Mouse (Mus musculus) retina, postnatal 1 day (tissue): ENCODE measurements around the gene Tle1.

ENCODE experiments used
- DNase-seq: peaks from one replicate; pipeline ENCODE4 v3.0.0-alpha.2; 2012

Tle1 gene

DNA sequence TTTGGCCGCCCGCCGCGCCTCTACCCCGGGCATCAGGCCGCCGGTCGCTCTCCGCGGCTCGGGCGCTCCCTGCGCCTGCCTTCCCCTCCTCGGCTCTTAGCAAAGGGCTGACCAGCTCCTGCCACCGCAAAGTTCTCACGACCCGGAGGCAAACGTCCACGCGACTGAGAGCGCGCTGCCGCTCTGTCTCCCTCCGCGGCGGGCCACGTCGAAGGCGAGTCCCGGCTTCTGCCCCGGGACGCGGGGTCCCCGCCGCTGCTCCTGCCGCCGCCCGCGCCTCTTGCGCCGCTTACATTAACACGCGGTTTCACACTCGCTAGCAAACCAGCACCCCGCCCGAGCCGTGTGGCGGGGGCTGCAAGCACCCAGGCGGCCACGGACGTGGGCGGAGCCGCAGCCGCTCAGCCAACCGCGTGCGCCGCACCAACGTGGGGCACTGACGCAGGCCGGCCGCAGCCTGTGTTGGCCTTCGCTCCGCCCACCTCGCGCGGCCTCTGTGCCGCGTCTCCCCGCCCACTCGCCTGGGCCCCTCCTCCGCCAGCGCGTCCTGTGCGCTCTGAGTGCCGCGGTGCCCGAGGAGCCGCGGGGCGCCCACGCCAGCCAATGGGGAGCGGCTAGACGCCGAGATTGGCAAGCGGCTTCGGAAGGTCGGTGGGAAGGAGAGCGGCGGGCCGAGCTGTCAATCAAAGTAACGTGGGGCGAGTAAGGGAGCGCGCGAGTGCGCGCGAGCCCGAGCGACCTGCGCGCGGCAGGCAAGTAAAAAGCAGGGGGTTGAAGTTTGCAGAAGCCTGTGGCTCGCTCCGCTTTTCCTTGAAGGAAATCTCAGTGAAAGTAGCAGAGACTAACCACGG, at the start of gene Tle1:
TSS of gene Tle1 (minus strand) at position 361 of the 851 bp plus-strand sequence.
- peak; percentile 100 for DNase-seq

DNA sequence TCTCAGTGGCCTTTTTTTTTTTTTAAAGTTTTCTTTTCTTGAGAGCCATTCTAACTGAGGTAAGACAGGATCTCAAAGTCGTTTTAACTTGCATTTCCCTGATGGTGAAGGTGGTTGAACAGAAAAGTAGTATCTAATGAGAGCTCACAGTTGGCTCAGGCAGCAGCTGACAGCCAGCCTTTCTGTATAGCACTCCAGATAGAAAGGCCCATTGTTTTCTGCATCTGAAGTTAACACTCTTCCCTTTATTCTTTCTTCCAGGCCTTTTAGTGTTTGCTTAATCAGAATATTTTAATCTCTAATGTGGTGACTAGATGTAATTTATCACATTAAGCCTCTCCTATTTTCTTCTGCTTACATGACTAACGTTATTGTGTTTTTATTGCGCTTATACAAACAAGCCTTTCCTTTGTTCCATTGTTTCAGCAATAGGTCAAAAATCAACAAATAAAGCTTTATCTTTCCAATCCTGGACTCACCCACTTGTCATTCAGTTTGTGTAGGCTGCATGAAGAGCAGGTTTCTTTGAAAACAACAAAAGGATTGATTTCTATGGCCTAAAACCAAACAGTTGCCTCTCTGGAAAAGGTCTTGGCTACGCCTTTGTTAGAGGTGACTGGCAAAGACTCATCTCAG, 33.0 kb upstream of the Tle1 start:
- peak; percentile 89 for DNase-seq

GRCm38 (mm10) chr4:72232206-72232605, 31.5 kb upstream of the Tle1 start:
- no peak for DNase-seq

- no peak for DNase-seq
Measured at GRCm38 (mm10) chr4:72230832-72231231, 30.1 kb upstream of the Tle1 start.

DNA sequence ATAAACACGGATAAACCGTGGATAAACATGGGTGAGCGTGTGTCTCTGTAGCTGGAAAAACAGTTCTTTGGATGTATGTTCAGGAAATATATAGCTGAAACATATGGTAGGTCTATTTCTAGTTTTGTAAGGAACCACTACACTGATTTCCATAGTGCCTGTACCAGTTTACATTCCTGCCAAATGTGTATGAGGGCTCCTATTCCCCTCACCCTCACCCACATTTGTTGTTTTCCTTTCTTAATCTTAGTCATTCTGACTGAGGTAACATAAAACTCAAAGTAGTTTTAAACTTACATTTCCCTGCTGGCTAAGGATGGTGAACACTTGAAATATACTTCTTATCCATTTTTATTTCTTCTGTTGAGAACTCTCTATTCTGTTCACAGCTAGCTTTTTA, 20.9 kb upstream of the Tle1 start:
- DNase-seq, result no peak

- DNase-seq, result peak; percentile 67
Measured at GRCm38 (mm10) chr4:72204420-72205045, 3.8 kb upstream of the Tle1 start.

DNA sequence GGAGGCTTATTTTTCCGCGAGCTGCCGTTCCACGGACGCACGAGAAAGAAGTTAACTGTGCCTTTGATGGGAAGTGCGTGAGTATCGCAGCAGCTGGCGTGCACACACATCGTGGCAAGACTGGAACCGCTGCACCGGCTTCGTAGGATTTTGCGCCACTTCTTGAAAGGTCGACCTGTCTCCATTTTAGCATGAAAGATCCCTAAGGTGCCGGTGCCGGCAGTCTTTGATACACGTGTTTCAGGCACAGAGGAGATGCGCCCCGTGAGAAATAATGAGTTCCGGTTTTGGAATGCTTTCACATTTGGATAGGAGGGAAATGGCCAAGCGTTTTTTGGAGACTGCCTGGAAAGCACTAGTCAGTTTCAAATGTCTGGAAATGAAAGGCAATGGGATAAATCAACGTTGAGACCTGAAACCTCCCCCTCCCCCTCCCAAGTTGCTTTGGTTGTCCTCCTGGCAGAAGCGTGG, 837 bp upstream of the Tle1 start:
- DNase-seq, result no peak

GRCm38 (mm10) chr4:72199571-72200558, 854 bp downstream of the Tle1 start:
- peak; percentile 70 for DNase-seq

DNA sequence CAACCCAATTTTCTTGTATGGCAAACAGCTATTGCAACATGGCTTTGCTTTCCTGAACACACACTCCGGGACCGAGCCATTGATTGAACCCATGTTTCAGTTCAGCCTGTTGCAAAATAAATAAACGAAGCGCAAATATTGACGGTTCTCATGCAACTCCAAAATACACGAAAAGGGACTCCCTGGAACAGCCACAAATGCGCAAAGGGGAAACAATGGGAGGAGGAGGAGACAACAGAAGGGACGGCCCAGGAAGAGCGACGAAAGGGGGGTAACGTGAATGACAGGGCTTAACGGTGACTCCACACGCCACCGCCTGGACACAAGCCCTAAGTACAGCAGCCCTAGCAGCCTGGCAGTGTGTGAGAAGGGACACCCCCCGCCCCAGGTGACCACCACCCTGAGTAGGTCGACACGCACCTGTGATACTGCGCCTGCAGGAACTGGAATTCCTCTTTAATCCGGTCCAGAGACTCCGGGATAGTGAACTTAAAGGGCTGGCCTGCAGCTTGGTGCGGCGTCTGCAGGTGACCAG, 1.8 kb downstream of the Tle1 start:
- DNase-seq, result peak; percentile 93

- DNase-seq, result peak; percentile 51
Measured at GRCm38 (mm10) chr4:72197888-72198605, 2.7 kb downstream of the Tle1 start.

DNA sequence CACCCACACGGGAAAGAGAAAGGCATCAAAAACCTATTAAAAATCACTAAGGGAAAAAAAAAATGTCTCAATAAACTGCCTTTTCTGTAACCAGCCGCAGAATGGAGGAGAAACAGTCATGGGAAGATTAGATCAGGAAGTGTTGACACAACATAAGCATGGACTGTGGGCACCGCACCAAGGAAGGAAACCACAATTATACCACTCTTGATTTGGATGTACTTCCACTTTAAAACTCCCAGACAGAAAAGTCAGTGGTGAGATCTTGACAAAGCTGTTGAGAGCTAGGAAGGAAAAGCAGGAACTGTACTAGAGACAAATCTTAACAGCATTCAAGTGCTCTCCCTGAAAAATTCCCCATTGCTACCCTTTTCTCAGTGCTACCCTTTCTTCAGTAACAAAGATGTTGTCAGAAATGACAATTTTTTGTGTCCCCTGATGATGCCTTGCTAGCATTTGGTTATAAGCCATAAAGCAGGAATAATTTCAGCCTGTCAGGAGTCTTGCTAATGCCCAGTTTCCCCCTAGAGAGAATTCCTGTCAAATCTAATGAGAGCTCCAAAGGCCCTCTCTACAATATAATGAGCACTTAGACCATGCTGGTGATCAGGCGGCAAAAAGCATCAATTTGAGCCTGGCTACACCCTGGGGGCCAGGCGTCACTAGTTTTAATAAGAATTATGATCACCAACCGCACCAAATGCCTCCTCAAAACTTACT, 5.4 kb downstream of the Tle1 start:
- DNase-seq, result peak; percentile 63

DNA sequence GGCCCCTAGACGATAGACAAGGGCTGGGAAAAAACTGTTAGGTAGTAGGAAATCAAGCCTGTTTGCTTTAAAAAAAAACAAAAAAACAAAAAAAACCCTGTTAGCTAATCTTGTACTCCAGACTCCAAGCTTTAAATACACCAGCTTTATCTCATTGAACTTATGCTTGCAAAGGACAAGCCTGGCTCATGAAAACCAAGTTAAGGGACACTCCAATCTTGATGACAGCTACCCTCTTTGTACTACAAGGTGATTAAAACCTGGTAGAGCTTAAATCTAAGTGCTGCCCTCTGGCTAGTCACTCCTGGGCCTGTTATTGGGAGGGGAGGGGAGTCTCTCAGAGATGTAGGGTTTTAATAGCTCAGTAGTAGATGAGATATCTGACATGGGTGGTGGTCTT, 7.4 kb downstream of the Tle1 start:
- no peak for DNase-seq

GRCm38 (mm10) chr4:72184476-72184875, 16.2 kb downstream of the Tle1 start:
- no peak for DNase-seq

DNA sequence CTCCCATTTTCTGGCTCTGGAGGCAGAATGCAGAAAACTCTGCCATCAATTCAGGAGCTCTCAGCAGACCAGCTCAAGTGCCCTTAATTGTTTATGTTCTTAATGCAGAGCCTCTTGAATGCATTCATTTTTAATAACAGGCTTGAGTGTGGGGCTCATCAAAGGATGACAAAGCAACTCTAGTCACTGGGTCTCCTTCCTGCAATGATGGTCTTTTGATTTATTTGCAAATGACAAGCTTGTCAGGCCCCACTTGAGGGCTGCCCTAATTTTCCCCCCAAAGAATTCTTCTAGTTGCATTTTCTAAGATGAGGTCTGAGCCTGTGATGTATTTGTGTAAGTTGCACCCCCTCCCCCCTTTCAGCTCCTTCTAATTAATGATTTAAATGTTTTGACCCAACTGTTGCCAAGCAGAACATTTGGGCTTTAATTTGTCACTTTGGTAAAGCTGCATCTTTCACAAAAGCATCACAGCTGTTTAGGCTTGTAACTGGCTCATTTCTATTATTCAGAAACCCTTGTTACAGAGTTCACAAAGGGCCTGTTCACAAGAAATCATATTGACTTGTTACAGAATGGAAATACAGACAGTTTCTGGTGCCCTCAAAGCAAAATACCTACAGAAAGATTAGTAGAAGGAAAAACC, 18.3 kb downstream of the Tle1 start:
- peak; percentile 60 for DNase-seq

DNA sequence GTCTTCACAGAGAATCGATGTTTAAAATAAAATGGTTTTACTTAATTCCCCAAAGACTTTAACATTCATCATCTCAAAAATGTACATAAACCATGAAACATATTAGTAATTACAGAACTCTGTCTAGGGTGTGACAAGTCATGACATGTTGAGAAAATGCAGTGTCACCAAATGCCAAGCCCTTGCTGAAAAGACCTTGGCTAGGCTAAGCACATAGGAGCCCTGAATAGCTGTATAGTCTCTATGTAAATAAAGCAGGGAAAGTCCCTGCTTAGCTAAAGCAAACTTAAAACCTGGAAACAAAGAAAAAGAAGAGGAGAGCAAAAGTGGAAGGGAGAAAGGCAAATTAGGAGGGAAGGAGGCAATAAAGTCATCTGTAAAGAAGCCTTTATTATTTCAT, 24.8 kb downstream of the Tle1 start:
- no peak for DNase-seq

- no peak for DNase-seq
Measured at GRCm38 (mm10) chr4:72168267-72168666, 32.5 kb downstream of the Tle1 start.

DNA sequence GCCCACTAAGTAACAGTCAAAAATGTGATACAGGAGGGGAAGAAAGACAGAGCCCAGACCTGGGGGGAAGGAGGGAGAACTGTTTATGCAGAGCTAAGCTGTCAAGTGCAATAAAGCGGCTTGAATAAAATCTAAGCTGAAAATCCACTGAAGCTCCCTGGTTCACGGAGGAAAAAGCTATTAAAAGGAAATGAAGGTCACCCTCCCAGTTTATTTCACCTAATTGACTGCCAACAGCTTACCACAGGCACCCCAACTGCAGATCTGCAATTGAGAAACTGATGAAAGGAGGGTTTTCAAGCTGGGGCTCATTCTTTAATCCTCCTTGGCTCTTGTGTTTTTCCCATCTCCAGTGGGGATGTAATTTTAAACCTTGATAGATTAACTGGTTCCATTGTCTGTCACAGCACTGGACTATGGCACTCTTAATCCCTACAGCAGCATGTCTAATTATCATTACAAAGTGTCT, 32.9 kb downstream of the Tle1 start:
- peak; percentile 96 for DNase-seq

- no peak for DNase-seq
Measured at GRCm38 (mm10) chr4:72167171-72167570, 33.5 kb downstream of the Tle1 start.

GRCm38 (mm10) chr4:72166561-72166960, 34.2 kb downstream of the Tle1 start:
- DNase-seq, result peak; percentile 73

- no peak for DNase-seq
Measured at GRCm38 (mm10) chr4:72165765-72166164, 35.0 kb downstream of the Tle1 start.
